Mouse (Mus musculus): ENCODE measurements around the gene Vangl1.

Vangl1 gene

GRCm38 (mm10) chr3:102198446-102198845, 6.0 kb downstream of the Vangl1 start:
- no peak for DNase-seq (ENCODE audit: low spot score)

GRCm38 (mm10) chr3:102197746-102198145, 6.7 kb downstream of the Vangl1 start:
- peak; percentile 70 for DNase-seq (ENCODE audit: low spot score)

- no peak for DNase-seq (ENCODE audit: low spot score)
These were observed 7.3 kb downstream of the Vangl1 start for GRCm38 (mm10) chr3:102197152-102197551.

- no peak for DNase-seq (ENCODE audit: low spot score)
These were observed 8.3 kb downstream of the Vangl1 start for GRCm38 (mm10) chr3:102196166-102196565.

GRCm38 (mm10) chr3:102195762-102196161, 8.7 kb downstream of the Vangl1 start:
- no peak for DNase-seq (ENCODE audit: low spot score)

GRCm38 (mm10) chr3:102194291-102195051, 10.0 kb downstream of the Vangl1 start:
- peak; percentile 66 for DNase-seq (ENCODE audit: low spot score)

GRCm38 (mm10) chr3:102193488-102194290, 10.8 kb downstream of the Vangl1 start:
- DNase-seq (ENCODE audit: low spot score), result peak; percentile 68

- DNase-seq (ENCODE audit: low spot score), result no peak
These were observed 11.9 kb downstream of the Vangl1 start for GRCm38 (mm10) chr3:102192621-102193020.

GRCm38 (mm10) chr3:102191575-102191974, 12.9 kb downstream of the Vangl1 start:
- no peak for DNase-seq (ENCODE audit: low spot score)

- no peak for DNase-seq (ENCODE audit: low spot score)
These were observed 13.9 kb downstream of the Vangl1 start for GRCm38 (mm10) chr3:102190642-102191041.

- DNase-seq (ENCODE audit: low spot score), result peak; percentile 84
These were observed 14.5 kb downstream of the Vangl1 start for GRCm38 (mm10) chr3:102190015-102190414.

- DNase-seq (ENCODE audit: low spot score), result peak; percentile 55
These were observed 15.5 kb downstream of the Vangl1 start for GRCm38 (mm10) chr3:102188972-102189371.

GRCm38 (mm10) chr3:102187401-102187800, 17.1 kb downstream of the Vangl1 start:
- DNase-seq (ENCODE audit: low spot score), result no peak

GRCm38 (mm10) chr3:102184721-102185120, 19.8 kb downstream of the Vangl1 start:
- DNase-seq (ENCODE audit: low spot score), result no peak

- DNase-seq (ENCODE audit: low spot score), result no peak
These were observed 21.9 kb downstream of the Vangl1 start for GRCm38 (mm10) chr3:102182601-102183000.

GRCm38 (mm10) chr3:102181191-102181590, 23.3 kb downstream of the Vangl1 start:
- no peak for DNase-seq (ENCODE audit: low spot score)

GRCm38 (mm10) chr3:102180746-102181145, 23.7 kb downstream of the Vangl1 start:
- no peak for DNase-seq (ENCODE audit: low spot score)

- no peak for DNase-seq (ENCODE audit: low spot score)
These were observed 24.6 kb downstream of the Vangl1 start for GRCm38 (mm10) chr3:102179869-102180268.

GRCm38 (mm10) chr3:102177837-102178615, 26.5 kb downstream of the Vangl1 start:
- DNase-seq (ENCODE audit: low spot score), result no peak

GRCm38 (mm10) chr3:102176116-102176515, 28.4 kb downstream of the Vangl1 start:
- DNase-seq (ENCODE audit: low spot score), result no peak

GRCm38 (mm10) chr3:102175701-102176100, 28.8 kb downstream of the Vangl1 start:
- no peak for DNase-seq (ENCODE audit: low spot score)

- no peak for DNase-seq (ENCODE audit: low spot score)
These were observed 30.2 kb downstream of the Vangl1 start for GRCm38 (mm10) chr3:102174118-102174865.

Data from embryo, embryonic 10.5 days (tissue).